Mouse (Mus musculus) thymus, postnatal 25 days (tissue): ENCODE data around the gene Rer1.
A peak's percentile ranks its signal among the peaks of the same experiment; 100 is the strongest.

Experiments
- DNase-seq: peaks from one replicate; pipeline ENCODE4 v3.0.0; 2022

Gene Rer1

GRCm38 (mm10) chr4:155086108-155087024 lies at the start of gene Rer1, which contains the start of gene Morn1:
Gene Rer1, minus strand, starts transcription at chr4:155086382.
Gene Morn1, plus strand, starts transcription at chr4:155086577.
- peak; percentile 99 for DNase-seq

DNA sequence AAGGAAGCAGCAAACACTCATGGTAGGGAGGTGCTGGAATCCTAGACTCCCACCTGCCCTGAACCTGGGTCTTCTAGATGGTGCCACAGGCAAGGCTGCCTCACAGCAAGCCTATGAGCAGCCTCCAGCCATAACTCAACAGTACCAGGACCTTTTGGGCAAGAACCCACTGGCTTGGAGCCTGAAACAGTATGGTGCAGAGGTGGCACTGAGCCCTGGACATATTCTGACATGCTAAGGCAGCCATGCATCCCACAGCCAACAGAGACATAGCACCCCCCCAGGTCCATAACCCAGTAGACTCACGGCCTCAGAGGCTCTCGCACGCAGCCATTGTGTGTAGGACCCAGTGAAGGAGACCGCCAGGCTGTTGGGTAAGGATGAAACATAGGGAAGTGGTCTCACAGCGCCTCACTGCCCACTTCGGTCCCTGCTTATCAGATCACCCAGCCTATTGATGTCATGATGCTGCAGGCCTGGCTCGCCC lies 48.5 kb upstream of the Rer1 start:
- no peak for DNase-seq

DNA sequence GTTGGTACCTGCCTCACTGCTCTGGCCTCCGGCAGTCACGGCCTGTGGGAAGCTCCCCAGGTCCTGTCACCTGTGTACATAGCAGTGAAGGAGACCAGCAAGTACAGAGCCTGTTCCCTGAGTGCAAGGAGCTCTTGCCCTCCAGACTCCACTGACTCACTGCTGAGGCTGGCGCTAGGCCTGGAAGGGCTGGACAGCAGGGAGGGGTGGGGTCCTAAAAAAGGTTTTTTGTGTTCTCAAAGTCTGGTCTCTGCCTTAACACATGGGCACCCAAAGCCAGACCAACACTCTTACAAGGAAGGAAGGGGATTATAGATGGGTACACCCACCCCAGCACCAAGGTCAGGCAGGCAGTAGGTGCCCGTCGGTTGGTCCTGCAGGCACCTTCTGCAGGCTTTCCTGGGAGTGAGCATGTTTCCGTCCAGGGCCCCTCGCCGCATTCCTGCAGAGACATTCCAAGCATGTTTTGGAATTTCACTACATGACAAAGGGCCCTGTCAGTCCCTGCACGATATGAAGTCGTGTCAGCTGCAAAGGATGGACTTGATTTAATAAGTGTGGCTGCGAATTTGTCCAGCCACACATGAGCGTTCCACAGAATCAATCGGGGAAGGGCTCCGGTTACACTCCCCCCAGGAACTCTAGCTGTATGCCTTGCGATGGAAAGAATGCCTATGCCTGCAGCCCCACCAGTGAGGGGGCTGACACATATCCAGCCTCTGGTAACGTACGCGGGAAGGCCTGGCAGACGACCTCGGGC lies 47.7 kb upstream of the Rer1 start:
- DNase-seq, result no peak

GRCm38 (mm10) chr4:155133188-155133587 lies 47.0 kb upstream of the Rer1 start:
- no peak for DNase-seq

DNA sequence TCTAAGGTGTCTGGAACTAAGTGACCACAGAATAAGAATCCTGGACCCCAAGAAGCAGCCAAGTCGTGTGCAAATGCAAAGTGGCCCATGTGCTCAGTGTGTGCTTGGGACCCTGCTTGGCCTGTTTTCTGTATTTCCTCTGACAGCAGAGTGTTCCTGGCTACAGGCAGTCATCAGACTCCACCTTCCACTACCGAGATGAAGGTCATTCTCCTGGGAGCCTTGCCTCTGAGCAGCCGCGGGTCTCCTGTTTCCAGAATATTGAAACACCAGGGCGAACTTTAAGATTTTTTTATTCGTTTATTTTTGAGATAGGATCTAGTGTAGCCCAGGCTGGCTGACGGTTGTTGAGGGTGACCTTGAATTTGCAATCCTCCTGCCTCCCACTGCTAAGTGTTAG lies 44.4 kb upstream of the Rer1 start:
- no peak for DNase-seq

DNA sequence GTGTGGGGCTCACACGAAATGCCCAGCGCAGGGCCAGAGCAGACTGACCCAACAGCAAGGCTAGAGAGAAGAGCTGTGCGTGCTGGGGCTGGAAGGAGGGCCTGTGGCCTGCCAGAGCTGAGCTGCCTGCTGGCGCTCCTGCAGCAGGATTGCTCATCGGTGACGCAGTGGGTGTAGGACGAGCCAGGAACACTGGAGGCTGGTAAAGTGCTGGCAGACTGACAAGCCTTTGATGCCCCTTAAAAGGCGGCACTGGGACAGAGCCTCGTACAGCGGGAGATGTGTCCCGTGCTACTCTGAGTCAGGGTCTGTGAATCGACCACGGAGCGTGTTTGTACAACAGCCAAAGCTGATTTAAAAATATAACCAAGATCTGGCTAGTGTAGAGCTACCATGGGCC lies 43.8 kb upstream of the Rer1 start:
- no peak for DNase-seq

DNA sequence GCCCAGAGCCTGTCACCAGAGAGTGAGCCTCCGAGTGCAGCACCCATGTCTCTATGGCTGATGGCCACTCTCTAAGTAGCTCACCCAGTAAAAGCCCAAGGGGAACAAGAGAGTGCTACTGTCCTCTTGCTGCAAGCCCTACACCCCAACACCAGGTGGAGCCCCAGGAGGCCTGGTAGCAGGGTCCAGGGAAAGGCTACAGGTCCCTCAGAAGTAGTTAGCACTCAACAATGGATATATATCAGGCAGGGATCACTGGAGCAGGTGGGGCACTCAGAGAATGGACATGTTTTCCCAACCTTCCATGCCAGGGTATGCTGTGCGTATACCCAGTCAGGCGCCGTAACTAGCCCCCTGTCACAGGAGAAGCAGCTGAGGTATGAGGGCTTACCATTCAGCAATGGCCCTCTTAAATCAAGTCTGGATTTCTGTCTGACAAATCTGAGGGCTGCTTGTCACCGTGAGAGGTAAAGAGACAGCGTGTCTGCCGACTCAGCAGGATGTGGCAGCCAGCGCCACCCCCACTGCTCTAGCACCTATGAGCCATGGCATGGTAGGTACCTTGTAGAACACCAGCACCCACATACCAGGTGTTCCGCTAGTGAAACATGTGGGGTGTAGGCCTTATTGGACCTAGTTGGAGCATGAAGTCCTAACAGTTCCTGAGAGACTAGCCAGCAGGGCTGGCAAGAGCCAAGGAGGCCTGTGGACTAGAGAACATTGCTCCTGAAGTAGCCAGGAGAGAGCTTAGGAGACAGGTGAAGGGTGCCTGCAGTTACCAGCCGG lies 43.1 kb upstream of the Rer1 start:
- DNase-seq, result peak; percentile 67

DNA sequence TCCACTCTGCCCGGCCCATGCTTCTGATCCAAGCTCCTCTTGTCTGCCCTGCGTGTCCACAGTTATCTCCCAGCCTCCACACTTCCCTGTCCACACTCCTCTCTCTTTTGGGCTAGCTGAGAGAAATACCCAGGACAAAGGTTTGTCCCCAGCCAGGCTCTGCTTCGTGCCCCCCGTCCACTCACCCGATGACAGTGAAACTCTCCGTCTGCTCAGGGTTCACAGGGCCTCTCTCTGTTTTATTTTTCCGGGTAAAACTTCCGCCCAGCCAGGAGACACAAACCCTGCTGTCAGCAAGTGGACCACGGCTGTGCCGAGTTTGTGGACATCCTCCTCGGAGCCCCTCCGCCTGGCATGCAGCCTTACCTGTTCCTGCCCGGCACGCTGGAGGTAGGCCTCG lies 42.2 kb upstream of the Rer1 start:
- no peak for DNase-seq

GRCm38 (mm10) chr4:155126602-155127372 lies 40.6 kb upstream of the Rer1 start:
- DNase-seq, result peak; percentile 55

- DNase-seq, result no peak
Measured at GRCm38 (mm10) chr4:155126194-155126593, 40.0 kb upstream of the Rer1 start.

- no peak for DNase-seq
Measured at GRCm38 (mm10) chr4:155125310-155125709, 39.1 kb upstream of the Rer1 start.

DNA sequence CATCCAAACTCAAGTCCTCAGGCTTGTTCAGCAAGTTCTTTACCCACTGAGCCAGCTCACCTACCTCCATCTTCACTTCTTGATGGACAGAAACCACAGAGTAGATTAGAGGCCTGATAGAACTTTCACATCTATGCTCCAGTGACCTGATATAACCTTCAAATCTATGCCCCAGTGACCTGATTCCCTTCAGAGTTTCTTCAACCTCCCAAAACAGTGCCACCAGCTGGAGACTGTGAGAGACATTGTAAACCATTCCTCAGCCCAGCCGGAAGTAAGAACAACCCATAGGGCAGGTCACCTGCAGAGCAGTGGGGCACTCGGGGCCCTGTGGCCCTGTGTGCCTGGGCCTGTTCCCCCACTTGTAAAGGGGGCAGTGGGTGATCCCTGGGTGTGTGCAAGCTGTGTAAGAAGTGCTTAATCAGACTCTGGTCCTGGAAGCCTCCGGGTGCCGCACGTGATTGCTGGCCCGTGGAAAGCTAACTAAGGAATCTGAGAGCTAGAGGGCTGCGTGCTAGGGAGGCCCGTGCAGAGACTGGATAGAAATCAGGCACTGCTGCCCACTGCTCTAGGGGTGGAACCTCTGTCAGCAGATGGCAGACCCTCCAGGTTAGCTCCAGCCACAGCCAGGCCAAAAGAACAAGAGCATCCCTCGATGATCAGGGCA lies 37.8 kb upstream of the Rer1 start:
- DNase-seq, result no peak

- DNase-seq, result no peak
Measured at GRCm38 (mm10) chr4:155122444-155123040, 36.4 kb upstream of the Rer1 start.

DNA sequence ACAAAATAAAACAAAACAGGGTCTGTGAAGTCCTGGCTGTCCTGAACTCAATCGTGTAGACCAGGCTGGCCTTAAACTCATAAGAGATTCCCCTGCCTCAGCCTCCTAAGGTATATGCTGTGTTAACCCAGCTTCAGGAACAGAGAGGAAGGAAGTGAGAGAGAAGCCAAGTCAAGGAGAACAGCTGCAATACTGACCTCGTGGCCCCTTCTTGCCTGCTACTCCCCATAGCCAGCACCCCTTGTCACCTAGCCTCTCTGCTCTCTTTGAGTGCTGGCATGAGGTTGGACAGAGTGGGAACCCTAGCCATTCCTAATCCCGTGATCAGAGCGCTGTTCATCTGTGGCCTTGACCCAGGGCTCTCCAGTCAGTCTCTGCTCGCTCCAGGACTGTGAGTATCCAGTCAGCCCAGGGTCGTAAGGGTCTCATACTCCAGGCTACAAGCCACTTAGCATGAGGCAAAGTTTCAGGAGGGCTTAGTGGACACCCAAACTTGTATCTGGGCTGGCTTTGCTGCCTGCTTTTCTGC lies 35.8 kb upstream of the Rer1 start:
- DNase-seq, result no peak

- no peak for DNase-seq
Measured at GRCm38 (mm10) chr4:155121222-155121621, 35.0 kb upstream of the Rer1 start.

- DNase-seq, result no peak
Measured at GRCm38 (mm10) chr4:155120583-155120982, 34.4 kb upstream of the Rer1 start.

DNA sequence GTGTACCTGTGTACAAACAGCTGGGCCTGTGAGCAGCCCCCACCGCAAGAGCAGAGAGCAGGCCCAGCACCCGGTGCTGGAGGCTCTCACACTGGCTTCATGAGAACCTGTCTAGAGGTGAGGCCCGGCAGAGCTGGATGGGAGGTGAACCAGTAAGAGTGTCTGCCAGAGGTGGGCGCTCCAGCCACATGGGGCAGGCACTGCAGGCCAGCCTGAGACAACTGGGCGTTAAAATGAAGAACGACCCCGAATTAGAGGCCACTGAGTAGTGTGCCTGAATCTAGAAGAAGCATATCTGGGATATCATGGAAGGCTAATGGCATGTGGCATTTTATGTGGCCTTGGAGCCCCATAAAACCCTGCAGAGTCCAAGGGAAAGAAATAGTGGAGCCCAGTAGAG lies 33.9 kb upstream of the Rer1 start:
- no peak for DNase-seq

DNA sequence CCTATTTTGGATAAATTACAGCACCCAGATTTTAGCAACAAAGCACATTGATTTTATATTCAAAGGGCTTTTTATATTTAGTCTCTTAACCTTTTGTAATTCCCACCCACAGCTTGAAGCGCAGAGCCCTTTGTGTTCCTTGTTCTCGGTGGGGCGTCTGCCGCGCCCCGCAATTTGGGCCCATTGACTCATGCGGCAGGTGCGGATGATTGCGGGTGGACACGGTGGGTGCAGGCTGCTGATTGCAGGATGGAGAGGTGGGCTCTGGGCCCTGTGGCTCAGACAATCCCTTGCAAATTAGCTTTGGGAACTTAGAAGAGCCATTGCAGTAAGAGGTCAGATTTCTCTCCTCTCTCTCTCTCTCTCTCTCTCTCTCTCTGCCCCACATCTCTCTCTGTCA lies 32.1 kb upstream of the Rer1 start:
- DNase-seq, result no peak

- no peak for DNase-seq
Measured at GRCm38 (mm10) chr4:155117396-155117978, 31.3 kb upstream of the Rer1 start.

GRCm38 (mm10) chr4:155116607-155117006 lies 30.4 kb upstream of the Rer1 start:
- no peak for DNase-seq
